Mouse (Mus musculus) left cerebral cortex, adult 2 months (tissue): ENCODE measurements at regions not wholly inside any gene's neighbourhood (a gene's known extent, or its start where the extent isn't known, plus 50 kb on each side); places are given as distances from the start of the nearest gene placed in this dataset.
"Not testable (repeated sequence)": the region's sequence is repeated elsewhere in the genome, so short reads cannot be mapped to it uniquely, and the experiment has no call there.

Experiments
- DNase-seq, 2 experiments: peaks; one replicate each; pipeline ENCODE4 v3.0.0; 2021 to 2022; ENCODE audit warnings: low spot score in 2 of 2, mixed read lengths in 1 of 2; ENCODE audit errors: extremely low spot score in 1 of 2
- H3K27ac ChIP-seq: fragments of 200-600 bp; 2 replicates; pipeline ENCODE4 v1.8.1; 2022
- H3K4me3 ChIP-seq: fragments of 200-600 bp; 2 replicates; pipeline ENCODE4 v1.8.1; 2022
- CTCF ChIP-seq: fragments of 200-600 bp; IDR thresholded peaks from 2 replicates; pipeline ENCODE4 v1.8.1; 2022; ENCODE audit warnings: antibody characterized with exemption, mild to moderate bottlenecking, moderate library complexity
- intact Hi-C: fragments of 180-260 bp; cut with DNase I; formaldehyde crosslinking; loops from one replicate; pipeline ENCODE4 v1.15.1; 2025

- Histone ChIP-seq H3K4me3 (no peak overlapping the region), H3K27ac (no peak overlapping the region)
- no peak for TF ChIP-seq CTCF
- DNase-seq, result no peak
- intact Hi-C loops, result no loop called here
Observed at GRCm38 (mm10) chr14:16005409-16005808, 243.7 kb upstream of the Ngly1 start.

DNA sequence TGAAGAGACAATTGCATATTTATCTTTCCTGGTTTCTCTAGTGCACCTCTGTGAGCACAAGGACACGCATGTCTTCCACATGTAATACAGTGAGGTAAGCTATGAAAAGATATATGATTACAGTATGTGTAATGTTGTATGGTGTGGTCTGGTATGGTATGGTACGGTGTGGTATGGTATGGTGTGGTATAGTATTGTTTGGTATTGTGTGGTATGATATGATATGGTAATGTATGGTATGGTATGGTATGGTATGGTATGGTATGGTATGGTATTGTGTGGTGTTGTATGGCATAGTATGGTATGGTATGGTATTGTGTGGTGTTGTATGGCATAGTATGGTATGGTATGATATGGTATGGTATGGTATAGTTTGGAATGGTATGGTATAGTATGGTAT is 242.1 kb upstream of the Ngly1 start:
- Histone ChIP-seq H3K4me3 (no peak overlapping the region), H3K27ac (no peak overlapping the region)
- no peak for TF ChIP-seq CTCF
- intact Hi-C loops, result no loop called here
- no peak for DNase-seq

- DNase-seq, result no peak
- H3K27ac ChIP-seq, result no peak overlapping the region
- no peak for TF ChIP-seq CTCF
- intact Hi-C loops, result no loop called here
- no peak overlapping the region for H3K4me3 ChIP-seq
Observed at GRCm38 (mm10) chr14:16009778-16010177, 239.3 kb upstream of the Ngly1 start.

GRCm38 (mm10) chr14:16023853-16024252 is 225.2 kb upstream of the Ngly1 start:
- no peak overlapping the region for H3K4me3 ChIP-seq
- no peak for TF ChIP-seq CTCF
- DNase-seq, result no peak
- intact Hi-C loops, result no loop called here
- no peak overlapping the region for H3K27ac ChIP-seq

DNA sequence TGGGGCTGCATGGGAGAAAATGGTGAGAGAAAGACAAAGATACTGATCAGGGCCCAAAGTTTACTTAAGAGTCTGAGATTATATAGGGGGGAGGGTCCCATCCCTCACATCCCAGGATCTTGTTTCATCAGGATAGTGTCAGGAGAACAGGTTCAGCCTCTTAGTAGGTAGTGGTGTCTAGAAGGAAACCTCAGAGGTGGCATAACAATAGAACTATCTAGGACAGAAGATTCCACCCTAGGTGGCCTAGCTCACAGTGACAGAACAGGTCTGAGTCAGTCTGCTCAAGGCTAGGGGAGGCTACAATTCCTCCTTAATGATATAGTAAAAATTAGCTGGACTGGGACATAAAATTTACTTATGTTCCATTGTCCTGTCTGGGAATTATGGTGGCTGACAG is 211.3 kb upstream of the Ngly1 start:
- Histone ChIP-seq H3K27ac (no peak overlapping the region), H3K4me3 (no peak overlapping the region)
- intact Hi-C loops, result no loop called here
- no peak for DNase-seq
- TF ChIP-seq CTCF, result no peak

DNA sequence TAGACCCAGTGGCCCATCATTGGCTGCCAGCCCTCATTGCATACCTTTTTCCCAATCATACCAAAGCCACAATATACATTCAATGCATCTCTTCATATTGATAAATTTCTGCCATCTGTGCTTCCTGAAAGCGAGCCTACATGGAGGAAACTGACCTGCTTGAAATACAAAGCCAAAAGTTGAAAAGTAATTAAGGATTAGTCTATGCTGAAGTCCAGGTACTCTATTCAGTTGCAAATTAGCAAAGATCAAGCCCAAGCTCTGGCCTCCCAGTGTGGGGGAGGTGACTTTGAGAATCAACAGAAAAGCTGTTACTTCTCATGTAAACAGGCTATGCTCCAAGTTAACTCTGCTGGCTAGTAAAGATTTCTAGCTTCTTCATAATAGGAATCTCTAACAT is 210.7 kb upstream of the Ngly1 start:
- no peak for DNase-seq
- intact Hi-C loops, result no loop called here
- Histone ChIP-seq H3K4me3 (no peak overlapping the region), H3K27ac (no peak overlapping the region)
- no peak for TF ChIP-seq CTCF

DNA sequence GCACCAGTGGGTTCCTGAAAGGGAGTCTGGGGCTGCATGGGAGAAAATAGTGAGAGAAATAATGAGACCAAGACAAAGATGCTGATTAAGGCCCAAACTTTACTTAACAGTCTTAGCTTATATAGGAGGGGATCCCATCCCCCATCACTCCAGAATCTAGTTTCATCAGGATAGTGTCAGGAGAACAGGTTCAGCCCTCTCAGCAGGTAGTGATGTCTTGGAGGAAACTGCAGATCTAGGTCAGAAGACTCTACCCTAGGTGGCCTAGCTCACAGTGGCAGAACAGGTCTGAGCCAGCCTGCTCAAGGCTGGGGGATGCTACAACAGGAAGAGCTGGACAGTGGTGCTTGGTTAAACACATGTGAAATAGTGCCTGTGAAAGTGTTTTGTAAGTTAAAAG is 204.6 kb upstream of the Ngly1 start:
- TF ChIP-seq CTCF, result no peak
- H3K27ac ChIP-seq, result no peak overlapping the region
- intact Hi-C loops, result no loop called here
- no peak for DNase-seq
- no peak overlapping the region for H3K4me3 ChIP-seq

DNA sequence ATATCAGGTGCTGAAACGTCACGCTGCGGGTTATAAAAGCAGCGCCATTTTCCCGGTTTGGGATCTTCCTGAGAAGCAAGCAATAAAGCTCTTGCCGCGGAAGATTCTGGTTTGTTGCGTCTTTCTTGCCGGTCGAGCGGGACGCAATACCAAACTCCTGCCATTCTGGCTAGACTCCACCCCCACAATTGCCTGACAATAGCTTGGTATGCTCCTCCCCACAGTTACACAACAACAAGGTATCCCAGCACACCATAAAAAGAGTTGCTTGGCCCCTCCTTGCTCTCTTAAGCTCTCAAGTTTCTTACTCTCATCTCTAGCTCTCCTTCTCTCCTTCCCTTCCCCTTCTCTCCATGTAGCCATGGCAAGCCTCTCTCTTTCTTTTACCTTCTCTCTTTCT is 176.5 kb upstream of the Ngly1 start:
- H3K4me3 ChIP-seq, intact Hi-C loops, H3K27ac ChIP-seq, DNase-seq: not testable (repeated sequence)

DNA sequence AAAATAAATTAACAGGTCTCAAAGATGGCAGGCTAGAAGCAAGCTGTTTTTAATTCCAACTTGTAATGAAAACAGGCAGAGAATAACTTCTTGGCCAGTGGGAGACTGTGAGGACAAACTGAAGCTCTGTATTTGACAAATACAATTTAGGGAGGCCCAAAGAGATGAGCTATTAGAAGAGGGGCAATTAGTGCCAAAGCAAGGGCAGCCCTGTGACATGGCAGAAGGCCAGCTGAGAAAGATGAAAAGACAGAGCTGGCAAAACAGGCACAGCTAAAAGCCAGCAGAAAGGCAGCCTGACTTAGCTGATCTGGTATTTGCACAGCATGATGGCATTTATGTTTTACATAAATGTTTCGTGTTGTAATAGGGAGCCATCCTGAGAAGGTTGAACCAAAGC is 175.0 kb upstream of the Ngly1 start:
- Histone ChIP-seq H3K4me3 (no peak overlapping the region), H3K27ac (no peak overlapping the region)
- TF ChIP-seq CTCF, result no peak
- intact Hi-C loops, result no loop called here
- DNase-seq, result no peak

DNA sequence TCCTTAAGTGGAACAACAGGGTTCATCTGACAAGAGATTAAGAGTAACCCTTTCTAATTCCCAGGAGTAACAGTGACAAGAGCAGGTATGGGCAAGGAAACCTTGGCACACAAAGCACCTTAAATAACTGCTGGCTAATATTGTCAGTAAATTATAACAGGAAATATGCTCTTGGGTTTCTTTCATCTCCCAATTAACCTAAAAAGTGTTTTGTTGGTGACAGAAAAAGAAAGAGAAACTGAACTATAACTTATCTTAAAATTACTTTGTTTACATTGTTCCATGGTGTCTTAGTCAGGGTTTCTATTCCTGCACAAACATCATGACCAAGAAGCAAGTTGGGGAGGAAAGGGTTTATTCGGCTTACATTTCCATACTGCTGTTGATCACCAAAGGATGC is 170.0 kb upstream of the Ngly1 start:
- H3K27ac ChIP-seq, result no peak overlapping the region
- TF ChIP-seq CTCF, result no peak
- intact Hi-C loops, result no loop called here
- H3K4me3 ChIP-seq, result no peak overlapping the region
- no peak for DNase-seq

DNA sequence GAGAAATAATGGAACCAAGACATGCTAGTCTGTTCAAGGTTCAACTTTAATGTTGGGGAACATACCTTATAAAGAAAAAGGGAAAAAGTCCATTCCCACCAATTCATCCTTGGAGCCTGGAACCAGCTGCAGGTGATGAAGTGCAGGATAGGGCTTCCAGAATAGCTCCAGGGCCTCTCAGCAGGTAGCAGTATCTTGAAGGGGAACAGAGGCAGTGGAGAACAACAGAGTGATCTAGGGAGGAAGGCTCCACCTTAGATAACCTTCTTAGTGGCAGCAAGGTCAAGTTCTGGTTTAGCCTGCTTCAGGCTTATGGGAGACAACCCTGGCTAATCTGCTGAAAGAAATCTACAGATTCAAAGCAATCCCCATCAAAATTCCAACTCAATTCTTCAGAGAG is 161.8 kb upstream of the Ngly1 start:
- H3K27ac ChIP-seq, H3K4me3 ChIP-seq, intact Hi-C loops, DNase-seq: not testable (repeated sequence)

GRCm38 (mm10) chr14:16092391-16093132 is 156.5 kb upstream of the Ngly1 start:
- Histone ChIP-seq H3K4me3 (no peak overlapping the region), H3K27ac (0 out of 2 replicates have a peak overlapping the region, but pooled peaks have one; percentile 11)
- peak in 1 of 2 experiments; percentile 13 for DNase-seq
- intact Hi-C loops, result loop anchor here (5.0 kb wide), 1 partner anchor 680 kb away; no protein-coding TSS in a partner anchor
- TF ChIP-seq CTCF, result no peak

- no peak overlapping the region for H3K4me3 ChIP-seq
- H3K27ac ChIP-seq, result 0 out of 2 replicates have a peak overlapping the region, but pooled peaks have one; percentile 11
- intact Hi-C loops, result loop anchor here (5.0 kb wide), 1 partner anchor 681 kb away; no protein-coding TSS in a partner anchor
- TF ChIP-seq CTCF, result no peak
- DNase-seq, result peak in 1 of 2 experiments; percentile 11
Observed at GRCm38 (mm10) chr14:16093133-16093505, 156.0 kb upstream of the Ngly1 start.
